Mouse (Mus musculus) central nervous system, embryonic 18 days (tissue): Measurements from ENCODE around the gene Tnfrsf1b. TPM values are rescaled to one million over a fixed set of nuclear protein-coding genes. Genes with fewer than 3 reads are reported as not detected.

Source experiments
- polyA plus RNA-seq: library from polyadenylated mRNA; depleted of rRNA; stranded (reverse); fragments of >200 nt; gene quantifications from 2 replicates; pipeline ENCODE4 v1.2.3, GENCODE M21; 2012; rRNA removed

The Tnfrsf1b gene
- polyA plus RNA-seq = 2.5 and 2.7 TPM in 2 replicates

DNA sequence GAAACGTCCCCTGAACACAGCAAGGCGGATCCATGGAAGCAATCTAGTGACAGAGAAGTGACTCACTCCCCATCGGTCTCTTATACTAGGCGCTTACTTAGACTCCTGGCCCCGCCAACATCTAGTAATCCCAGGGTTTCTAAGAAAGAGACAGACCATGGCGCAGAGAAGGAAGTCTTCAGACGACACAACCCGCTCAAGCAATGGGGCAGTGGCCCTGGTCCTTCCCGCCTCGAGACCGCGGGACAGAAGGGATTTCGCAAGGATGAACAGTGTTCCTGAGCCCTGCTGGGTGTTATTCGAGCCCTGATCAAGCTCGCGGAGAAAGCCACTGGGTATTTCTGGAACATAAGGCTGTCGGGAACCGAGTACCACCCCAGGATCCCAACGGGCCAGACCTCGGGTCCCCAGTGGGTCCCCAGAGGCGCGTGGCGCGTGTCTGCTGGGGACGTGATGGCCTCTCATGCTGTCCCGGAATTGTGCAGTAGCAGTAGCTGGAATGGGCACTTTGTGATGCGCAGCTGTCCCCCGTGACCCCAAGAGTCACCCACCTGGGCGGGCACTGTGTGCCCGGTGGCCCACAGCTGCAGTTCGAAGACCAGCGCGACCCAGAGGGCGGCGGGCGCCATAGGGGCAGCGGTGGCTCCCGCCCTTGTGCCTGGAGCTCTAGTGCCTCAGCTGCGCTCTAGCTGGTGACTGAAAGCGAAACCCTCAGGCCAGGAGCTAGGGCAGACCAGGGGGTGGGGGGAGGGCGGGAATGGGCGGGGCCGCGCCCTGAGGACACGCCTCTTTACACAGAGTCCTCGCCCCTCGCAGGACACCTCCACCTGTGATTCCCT lies at the start of gene Tnfrsf1b:
Gene Tnfrsf1b, minus strand, starts transcription at position 698 of the 839 bp plus-strand sequence.

DNA sequence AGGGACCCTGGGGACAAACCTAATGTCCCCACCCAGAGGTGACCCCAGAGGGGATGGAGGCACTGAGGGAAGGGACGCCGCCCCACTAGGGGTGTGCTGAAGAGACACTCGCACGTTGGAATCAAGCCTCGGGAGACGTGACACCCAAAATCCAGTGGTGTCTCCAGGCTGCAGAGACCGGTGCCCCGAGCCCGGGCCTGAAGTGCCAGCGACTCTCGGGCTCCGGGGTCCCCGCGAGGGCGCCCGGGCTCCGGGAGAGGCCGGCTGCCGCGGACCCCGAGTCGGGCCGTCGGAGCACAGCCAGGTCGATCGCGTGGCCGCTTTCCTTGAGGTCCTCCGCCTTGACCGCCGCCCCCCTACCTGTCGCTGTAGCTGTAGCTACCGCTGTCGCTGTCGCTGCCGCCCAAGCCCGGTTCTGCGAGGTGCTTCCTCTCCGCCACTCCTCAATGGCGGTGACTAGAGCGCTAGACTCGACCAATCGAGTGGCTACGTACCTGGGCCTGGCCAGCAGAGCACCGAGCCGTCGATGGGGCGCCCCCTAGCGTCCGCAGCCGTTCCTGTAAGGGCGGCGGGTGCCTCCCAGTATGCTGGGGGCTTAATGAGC lies 52.0 kb downstream of the Tnfrsf1b start, which contains the start of gene Vps13d:
Gene Vps13d, minus strand, starts transcription at position 447 of the 604 bp plus-strand sequence.

Other genes starting within 250 kb of the Tnfrsf1b start
- gene Vps13d, start 51.9 kb downstream of the Tnfrsf1b start, polyA plus RNA-seq = 35.5 and 35.9 TPM in 2 replicates
- gene Tnfrsf8, start 68.3 kb upstream of the Tnfrsf1b start, polyA plus RNA-seq = 1.1 and 1.3 TPM in 2 replicates